Mouse (Mus musculus) telencephalon, adult 2 months (tissue): ENCODE results near the gene Olfr1288.

Source experiments
- DNase-seq: peaks from one replicate; pipeline ENCODE4 v3.0.0-alpha.2; 2011; ENCODE audit warnings: low read depth, low spot score

Olfr1288 gene

GRCm38 (mm10) chr2:111473801-111474200, at the start of gene Olfr1288:
TSS of gene Olfr1288 (plus strand) at chr2:111474101.
- DNase-seq, result no peak

- no peak for DNase-seq
Measured at GRCm38 (mm10) chr2:111448842-111449241, 25.1 kb upstream of the Olfr1288 start, which contains the start of gene Olfr1287. TSS of gene Olfr1287 (plus strand) at chr2:111449142.

- DNase-seq, result no peak
Measured at GRCm38 (mm10) chr2:111480519-111480918, 6.6 kb downstream of the Olfr1288 start, which contains the start of gene Olfr1289. TSS of gene Olfr1289 (plus strand) at chr2:111480819.

GRCm38 (mm10) chr2:111493729-111494128, 19.8 kb downstream of the Olfr1288 start, which contains the start of gene Olfr1290:
TSS of gene Olfr1290 (minus strand) at chr2:111493829.
- DNase-seq, result no peak

- no peak for DNase-seq
Measured at GRCm38 (mm10) chr2:111496880-111497279, 23.0 kb downstream of the Olfr1288 start, which contains the start of gene Olfr1291-ps1. TSS of gene Olfr1291-ps1 (plus strand) at chr2:111497180.

- DNase-seq, result no peak
Measured at GRCm38 (mm10) chr2:111517451-111517850, 43.5 kb downstream of the Olfr1288 start.

- DNase-seq, result no peak
Measured at GRCm38 (mm10) chr2:111524903-111525302, 51.0 kb downstream of the Olfr1288 start, which contains the start of gene Olfr1293-ps. TSS of gene Olfr1293-ps (plus strand) at chr2:111525203.
